Mouse (Mus musculus) liver, embryonic 13.5 days (tissue): ENCODE data around the gene Serpini1. TPM values are rescaled to one million over a fixed set of nuclear protein-coding genes. Genes with fewer than 3 reads are reported as not detected.

Experiments
- ATAC-seq: fragments of 200-750 bp; cut with Nextera tagmentation; 2 replicates; pipeline ENCODE4 v1.8.0; 2017; ENCODE audit warnings: low read depth, mild to moderate bottlenecking, moderate number of reproducible peaks, moderate library complexity
- DNase-seq: peaks from one replicate; pipeline ENCODE4 v3.0.0; 2022
- H3K27ac ChIP-seq: fragments of 300-500 bp; sonication (generic); 2 replicates; pipeline ENCODE4 v1.5.1; 2015; ENCODE audit warnings: moderate library complexity, mild to moderate bottlenecking, inconsistent platforms
- H3K27me3 ChIP-seq: fragments of 300-500 bp; sonication (generic); 2 replicates; pipeline ENCODE4 v1.6.1; 2015; ENCODE audit warnings: mild to moderate bottlenecking, inconsistent platforms
- H3K36me3 ChIP-seq: fragments of 300-500 bp; sonication (generic); 2 replicates; pipeline ENCODE4 v1.6.1; 2015; ENCODE audit warnings: mild to moderate bottlenecking, inconsistent platforms
- H3K4me1 ChIP-seq: fragments of 300-500 bp; sonication (generic); replicated peaks from 2 replicates; pipeline ENCODE4 v1.6.1; 2015; ENCODE audit warnings: inconsistent platforms
- H3K4me2 ChIP-seq: fragments of 300-500 bp; sonication (generic); 2 replicates; pipeline ENCODE4 v1.6.1; 2015; ENCODE audit warnings: inconsistent platforms, mild to moderate bottlenecking, moderate library complexity
- H3K4me3 ChIP-seq: fragments of 300-500 bp; sonication (generic); replicated peaks from 2 replicates; pipeline ENCODE4 v1.5.1; 2015; ENCODE audit warnings: mild to moderate bottlenecking, inconsistent platforms
- H3K9ac ChIP-seq: fragments of 300-500 bp; sonication (generic); 2 replicates; pipeline ENCODE4 v1.6.1; 2015; ENCODE audit warnings: mild to moderate bottlenecking, inconsistent platforms
- H3K9me3 ChIP-seq: fragments of 300-500 bp; sonication (generic); replicated peaks from 2 replicates; pipeline ENCODE4 v1.6.1; 2016; ENCODE audit warnings: inconsistent platforms
- WGBS: fragments of 180-500 bp; shearing (Covaris S2); methylation state at CpG from one replicate; pipeline ENCODE4 v1.1.7; 2015; ENCODE audit not compliant: insufficient replicate concordance; 5-methylcytosine and 5-hydroxymethylcytosine counted together
- polyA plus RNA-seq: library from polyadenylated mRNA; unstranded; fragments of >200 nt; fragmentation: Nextera tagmentation; extraction: Ambion mirVana; gene quantifications from 2 replicates; pipeline ENCODE4 v1.2.1, GENCODE M21; 2015

Serpini1 gene
- polyA plus RNA-seq, 1 experiment from 2014 or later: 0.48 TPM

GRCm38 (mm10) chr3:75687187-75687825 is 130.0 kb downstream of the Serpini1 start:
- no peaks in the 10 kb centered on the region for H3K36me3 ChIP-seq
- H3K27me3 ChIP-seq: no peaks in the 10 kb centered on the region
- ATAC-seq (no peak), DNase-seq (no peak)
- no peaks in the 10 kb centered on the region for H3K9me3 ChIP-seq
- no peak overlapping the region for H3K4me3 ChIP-seq
- H3K9ac ChIP-seq: no peak overlapping the region
- H3K4me2 ChIP-seq: no peak overlapping the region
- no peaks in the 10 kb centered on the region for H3K4me1 ChIP-seq
- no peak overlapping the region for H3K27ac ChIP-seq
- WGBS: 52% methylated on average over 3 of the region's 3 CpGs

GRCm38 (mm10) chr3:75690321-75690720 is 133.0 kb downstream of the Serpini1 start:
- no peak overlapping the region for H3K9ac ChIP-seq
- DNase-seq: no peak
- H3K9me3 ChIP-seq: no peaks in the 10 kb centered on the region
- no peak overlapping the region for H3K4me2 ChIP-seq
- no peak for ATAC-seq
- H3K36me3 ChIP-seq: no peaks in the 10 kb centered on the region
- H3K4me3 ChIP-seq: no peak overlapping the region
- no peak overlapping the region for H3K27ac ChIP-seq
- H3K4me1 ChIP-seq: no peaks in the 10 kb centered on the region
- no peaks in the 10 kb centered on the region for H3K27me3 ChIP-seq

GRCm38 (mm10) chr3:75692088-75692487 is 134.7 kb downstream of the Serpini1 start:
- H3K9me3 ChIP-seq: no peaks in the 10 kb centered on the region
- WGBS: 13% methylated on average over 1 of the region's 1 CpGs
- no peaks in the 10 kb centered on the region for H3K36me3 ChIP-seq
- H3K4me1 ChIP-seq: no peaks in the 10 kb centered on the region
- H3K4me2 ChIP-seq: no peak overlapping the region
- no peak for ATAC-seq
- no peak for DNase-seq
- H3K9ac ChIP-seq: no peak overlapping the region
- no peak overlapping the region for H3K4me3 ChIP-seq
- no peaks in the 10 kb centered on the region for H3K27me3 ChIP-seq
- no peak overlapping the region for H3K27ac ChIP-seq

Other genes starting within 250 kb of the Serpini1 start
- gene Wdr49, start 75.4 kb upstream of the Serpini1 start, polyA plus RNA-seq: not detected in 2 replicates
- 63.5 and 75.5 TPM in 2 replicates for gene Pdcd10, start 691 bp upstream of the Serpini1 start, polyA plus RNA-seq
- gene Gm29133, start 190.7 kb downstream of the Serpini1 start, polyA plus RNA-seq: not detected in 2 replicates